Comparison of ENCODE assay signal across 9 mouse cellular contexts in the genomic region with DNA sequence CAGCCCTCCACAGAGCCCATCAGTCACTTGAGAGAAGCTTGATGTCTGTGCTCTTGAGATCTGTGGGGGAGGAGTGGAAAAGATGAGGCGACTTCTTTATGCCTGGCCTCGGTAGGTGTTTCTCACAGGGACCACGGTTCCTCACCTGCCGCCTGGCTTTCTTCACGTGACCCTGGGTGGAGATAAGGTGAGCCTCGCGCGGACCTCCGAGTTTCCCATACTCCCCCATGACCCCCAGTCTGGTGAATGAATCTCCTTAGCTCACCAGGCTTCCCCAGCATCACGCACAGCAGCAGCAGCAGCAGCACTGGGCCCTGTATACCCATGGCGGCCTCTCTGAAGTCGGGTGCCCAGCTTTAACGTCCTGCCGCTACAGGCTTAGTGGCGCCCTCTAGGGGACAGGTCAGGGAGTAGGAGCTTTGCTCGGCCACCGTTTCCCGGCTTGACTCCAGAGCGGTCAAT. TPM values are rescaled to one million over a fixed set of nuclear protein-coding genes. Genes with fewer than 3 reads are reported as not detected.
DNase-seq lines count a peak whose midpoint lies in the region; ATAC-seq lines count a peak whose summit lies in the region.
"Had no signal": no experiment of that assay in that cellular context is flagged by ENCODE, and none has a peak within 500 bp of the region (broad histone marks: within the 10 kb centered on the region; RNA-seq: fewer than 3 reads in every experiment).

A gene (plus strand): TSS at position 44 of the 462 bp plus-strand sequence.
A gene (minus strand): TSS at position 361 of the 462 bp plus-strand sequence.

- no peaks in the 10 kb centered on the region for H3K4me1 ChIP-seq in embryonic facial prominence, embryonic 13.5 days

- H3K4me2 ChIP-seq in embryonic facial prominence, embryonic 13.5 days: peak within 1 kb of the TSS; percentile 50

- no peaks in the 10 kb centered on the region; the same call in 1 of the 2 replicates for H3K9me3 ChIP-seq in embryonic facial prominence, embryonic 13.5 days

- H3K36me3 ChIP-seq in embryonic facial prominence, embryonic 13.5 days: no peaks in the 10 kb centered on the region
- H3K36me3 ChIP-seq in splenic B cell, adult 2 months (ENCODE audit: control insufficient read depth, insufficient read depth, low read length, poor library complexity, severe bottlenecking): no peaks in the 10 kb centered on the region

- peak within 1 kb of the TSS; percentile 26 for H3K4me3 ChIP-seq in embryonic facial prominence, embryonic 13.5 days

- DNase-seq in ES-CJ7 (ENCODE audit: low read depth, low spot score): peak; percentile 78
- DNase-seq in adrenal gland, postnatal 14 days: peak; percentile 84
- peak; percentile 44 to 61 for DNase-seq in heart, postnatal 14 days
- peak; percentile 75 to 80 for DNase-seq in kidney, postnatal 4 days
- DNase-seq in splenic B cell, adult 2 months (ENCODE audit: low read depth, low spot score): peak; percentile 74
- DNase-seq in frontal cortex, postnatal 36 days (ENCODE audit: low spot score in 2 of 2): no peak

- ATAC-seq in embryonic facial prominence, embryonic 13.5 days (ENCODE audit: insufficient number of reproducible peaks, insufficient read depth, low FRiP score, low TSS enrichment, low read depth): no peak
- ATAC-seq in megakaryocyte-erythroid progenitor cell, adult 5-6 weeks (replicated peaks; ENCODE audit: low FRiP score, low TSS enrichment, poor library complexity, severe bottlenecking): peak; percentile 63

- intact Hi-C loops in heart, postnatal 14 days (cut with DNase I): loop anchor here (5.0 kb wide), 1 partner anchor 72 kb away; a partner anchor contains a TSS

- no peak within 1 kb of the TSS for H3K27ac ChIP-seq in embryonic facial prominence, embryonic 13.5 days

- H3K27me3 ChIP-seq in embryonic facial prominence, embryonic 13.5 days: no peaks in the 10 kb centered on the region; the same call in 1 of the 2 replicates
- H3K27me3 ChIP-seq in splenic B cell, adult 2 months (ENCODE audit: control insufficient read depth, insufficient read depth, low read length, poor library complexity, severe bottlenecking): no peaks in the 10 kb centered on the region; the same call in 1 of the 2 replicates

- H3K9ac ChIP-seq in embryonic facial prominence, embryonic 13.5 days: peak within 1 kb of the TSS; percentile 1; the same call in 1 of the 2 replicates

- WGBS in embryonic facial prominence, embryonic 13.5 days: 13% methylated on average over 19 of the region's 19 CpGs

RNA-seq across cellular contexts. Expression of the first gene that starts in this region (rescaled TPM):
- not detected in 2 replicates for total RNA-seq in adrenal gland, postnatal 14 days (2021)
- polyA plus RNA-seq in embryonic facial prominence, embryonic 13.5 days (2015; fragmentation: Nextera tagmentation; extraction: Ambion mirVana): 0.78 TPM in 1 of 2 replicates, not detected in the other
- total RNA-seq in heart, postnatal 14 days (2021): not detected
- total RNA-seq in megakaryocyte-erythroid progenitor cell, adult 5-6 weeks (2014; fragmentation: Nextera tagmentation): not detected in 2 replicates
- not detected in 2 replicates for total RNA-seq in megakaryocyte-erythroid progenitor cell, adult 5-6 weeks (2017)
- total RNA-seq: layer of hippocampus, adult 18-20 months had no signal

RNA-seq across cellular contexts. Expression of the second gene that starts in this region (rescaled TPM):
- total RNA-seq in adrenal gland, postnatal 14 days (2021): 0.56 TPM in 1 of 2 replicates, not detected in the other
- polyA plus RNA-seq in embryonic facial prominence, embryonic 13.5 days (2015; fragmentation: Nextera tagmentation; extraction: Ambion mirVana): 2.0 TPM in 2 replicates
- not detected for total RNA-seq in heart, postnatal 14 days (2021)
- not detected in 2 replicates for total RNA-seq in megakaryocyte-erythroid progenitor cell, adult 5-6 weeks (2014; fragmentation: Nextera tagmentation)
- total RNA-seq in megakaryocyte-erythroid progenitor cell, adult 5-6 weeks (2017): 0.88 TPM in 1 of 2 replicates, not detected in the other

Comparison
In these comparisons a context has a peak if more than half of its experiments do, and no peak if none do; other contexts are left out.
1. Peak in DNase-seq in adrenal gland, postnatal 14 days; RNA of the genes that start here not detected or under 1 TPM.
2. Peak in DNase-seq in heart, postnatal 14 days; RNA of the genes that start here not detected or under 1 TPM.
3. Peak in ATAC-seq in megakaryocyte-erythroid progenitor cell, adult 5-6 weeks; RNA of the genes that start here not detected or under 1 TPM.
4. DNase-seq: peak in ES-CJ7 (single experiment), kidney, postnatal 4 days (2 of 2) and splenic B cell, adult 2 months (single experiment); none in frontal cortex, postnatal 36 days (0 of 2).